Mouse (Mus musculus) hindbrain, postnatal 0 days (tissue): ENCODE results near the gene Pde5a. TPM values are rescaled to one million over a fixed set of nuclear protein-coding genes. Genes with fewer than 3 reads are reported as not detected.

Source experiments
- ATAC-seq: fragments of 200-750 bp; cut with Nextera tagmentation; 2 replicates; pipeline ENCODE4 v1.8.0; 2017; ENCODE audit warnings: mild to moderate bottlenecking, moderate TSS enrichment, moderate library complexity
- DNase-seq: peaks from one replicate; pipeline ENCODE4 v3.0.0-alpha.2; 2015; ENCODE audit warnings: low spot score
- H3K27ac ChIP-seq: fragments of 300-500 bp; sonication (generic); 2 replicates; pipeline ENCODE4 v1.5.1; 2014; ENCODE audit warnings: mild to moderate bottlenecking
- H3K27me3 ChIP-seq: fragments of 300-500 bp; sonication (generic); 2 replicates; pipeline ENCODE4 v1.6.1; 2014; ENCODE audit warnings: low read length, mixed read lengths; ENCODE audit not compliant: insufficient read depth
- H3K36me3 ChIP-seq: fragments of 300-500 bp; sonication (generic); 2 replicates; pipeline ENCODE4 v1.6.1; 2014; ENCODE audit warnings: low read length, mixed read lengths; ENCODE audit not compliant: insufficient read depth
- H3K4me1 ChIP-seq: fragments of 300-500 bp; sonication (generic); 2 replicates; pipeline ENCODE4 v1.6.1; 2014; ENCODE audit warnings: antibody characterized with exemption, low read length, mixed read lengths; ENCODE audit not compliant: insufficient read depth
- H3K4me2 ChIP-seq: fragments of 300-500 bp; sonication (generic); 2 replicates; pipeline ENCODE4 v1.6.1; 2014; ENCODE audit warnings: low read depth, mild to moderate bottlenecking, low read length, moderate library complexity, mixed read lengths
- H3K4me3 ChIP-seq: fragments of 300-500 bp; sonication (generic); 2 replicates; pipeline ENCODE4 v1.5.1; 2014; ENCODE audit warnings: low read length
- H3K9ac ChIP-seq: fragments of 300-500 bp; sonication (generic); replicated peaks from 2 replicates; pipeline ENCODE4 v1.6.1; 2014; ENCODE audit warnings: mild to moderate bottlenecking, low read length, moderate library complexity, mixed read lengths
- H3K9me3 ChIP-seq: fragments of 300-500 bp; sonication (generic); 2 replicates; pipeline ENCODE4 v1.6.1; 2016; ENCODE audit warnings: low read length, mixed read lengths
- CTCF ChIP-seq: IDR thresholded peaks from 2 replicates; pipeline ENCODE4 v1.5.1; 2016; ENCODE audit warnings: antibody characterized with exemption, control low read depth, low read depth
- WGBS: fragments of 180-500 bp; shearing (Covaris S2); extraction: QIAGEN DNeasy Blood & Tissue Kit; methylation state at CpG from one replicate; pipeline ENCODE4 v1.1.7; 2014; 5-methylcytosine and 5-hydroxymethylcytosine counted together
- polyA plus RNA-seq: library from polyadenylated mRNA; unstranded; fragments of >200 nt; fragmentation: Nextera tagmentation; extraction: Ambion mirVana; gene quantifications from 2 replicates; pipeline ENCODE4 v1.2.1, GENCODE M21; 2015
- total RNA-seq: library from RNA; depleted of rRNA; stranded (reverse); fragments of >200 nt; gene quantifications from 2 replicates; pipeline ENCODE4 v1.2.3, GENCODE M21; 2014

Gene Pde5a
- total and polyA plus RNA-seq, 2 experiments from 2014 or later: 1.7 to 7.9 TPM

GRCm38 (mm10) chr3:122810090-122810863 lies 81.5 kb downstream of the Pde5a start:
- H3K36me3 ChIP-seq: no peaks in the 10 kb centered on the region
- H3K4me3 ChIP-seq: no peak overlapping the region
- no peak for TF ChIP-seq CTCF
- DNase-seq: no peak
- no peak for ATAC-seq
- 93% methylated on average over 2 of the region's 2 CpGs for WGBS
- H3K27ac ChIP-seq: no peak overlapping the region
- no peak overlapping the region for H3K9ac ChIP-seq
- no peaks in the 10 kb centered on the region for H3K9me3 ChIP-seq
- no peaks in the 10 kb centered on the region for H3K27me3 ChIP-seq
- H3K4me2 ChIP-seq: no peak overlapping the region
- H3K4me1 ChIP-seq: 0 out of 2 replicates have a peak, but pooled peaks cover 4% of the 10 kb centered on the region

GRCm38 (mm10) chr3:122810986-122811385 lies 82.2 kb downstream of the Pde5a start:
- no peak for ATAC-seq
- DNase-seq: no peak
- Histone ChIP-seq H3K4me2 (no peak overlapping the region), H3K27me3 (no peaks in the 10 kb centered on the region), H3K4me3 (no peak overlapping the region), H3K9ac (no peak overlapping the region), H3K4me1 (0 out of 2 replicates have a peak, but pooled peaks cover 4% of the 10 kb centered on the region), H3K36me3 (no peaks in the 10 kb centered on the region), H3K9me3 (no peaks in the 10 kb centered on the region), H3K27ac (no peak overlapping the region)
- WGBS: 78% methylated on average over 5 of the region's 5 CpGs
- no peak for TF ChIP-seq CTCF

DNA sequence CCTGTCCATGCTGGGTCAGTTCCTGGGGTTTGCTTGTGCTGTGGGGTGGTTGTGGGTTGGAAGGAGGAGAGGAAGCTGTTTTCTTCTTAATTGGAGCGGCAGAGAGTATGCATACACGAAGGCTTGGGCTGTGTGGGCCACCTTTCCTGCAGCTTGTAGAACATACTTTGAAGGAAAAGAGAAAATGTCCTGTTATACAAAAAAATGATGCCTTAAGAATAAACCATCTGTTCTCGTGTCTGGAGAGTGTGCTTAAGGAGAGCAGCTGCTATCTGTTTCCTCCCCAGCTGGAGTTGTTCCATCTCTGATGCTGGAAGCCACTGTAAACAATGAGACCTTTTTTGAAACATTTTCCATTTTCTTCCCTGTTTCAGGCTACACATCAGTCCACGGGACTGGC lies 85.8 kb downstream of the Pde5a start:
- 58% methylated on average over 4 of the region's 4 CpGs for WGBS
- Histone ChIP-seq H3K9ac (no peak overlapping the region), H3K27me3 (no peaks in the 10 kb centered on the region), H3K36me3 (no peaks in the 10 kb centered on the region), H3K27ac (no peak overlapping the region), H3K4me2 (no peak overlapping the region), H3K9me3 (no peaks in the 10 kb centered on the region), H3K4me1 (0 out of 2 replicates have a peak, but pooled peaks cover 4% of the 10 kb centered on the region), H3K4me3 (no peak overlapping the region)
- ATAC-seq (no peak), DNase-seq (no peak)
- no peak for TF ChIP-seq CTCF

- Histone ChIP-seq H3K9ac (no peak overlapping the region), H3K4me1 (0 out of 2 replicates have a peak, but pooled peaks cover 4% of the 10 kb centered on the region), H3K36me3 (no peaks in the 10 kb centered on the region), H3K9me3 (no peaks in the 10 kb centered on the region), H3K4me3 (no peak overlapping the region), H3K4me2 (no peak overlapping the region), H3K27me3 (no peaks in the 10 kb centered on the region), H3K27ac (no peak overlapping the region)
- ATAC-seq (no peak), DNase-seq (no peak)
- 79% methylated on average over 5 of the region's 5 CpGs for WGBS
- no peak for TF ChIP-seq CTCF
Observed at GRCm38 (mm10) chr3:122818282-122818681, 89.5 kb downstream of the Pde5a start.

- Histone ChIP-seq H3K27ac (no peak overlapping the region), H3K4me2 (no peak overlapping the region), H3K36me3 (no peaks in the 10 kb centered on the region), H3K27me3 (no peaks in the 10 kb centered on the region), H3K9ac (no peak overlapping the region), H3K4me3 (no peak overlapping the region), H3K4me1 (no peaks in the 10 kb centered on the region), H3K9me3 (no peaks in the 10 kb centered on the region)
- DNase-seq: no peak
- ATAC-seq: no peak
- no peak for TF ChIP-seq CTCF
- 46% methylated on average over 4 of the region's 4 CpGs for WGBS
Observed at GRCm38 (mm10) chr3:122820700-122821099, 92.0 kb downstream of the Pde5a start.

DNA sequence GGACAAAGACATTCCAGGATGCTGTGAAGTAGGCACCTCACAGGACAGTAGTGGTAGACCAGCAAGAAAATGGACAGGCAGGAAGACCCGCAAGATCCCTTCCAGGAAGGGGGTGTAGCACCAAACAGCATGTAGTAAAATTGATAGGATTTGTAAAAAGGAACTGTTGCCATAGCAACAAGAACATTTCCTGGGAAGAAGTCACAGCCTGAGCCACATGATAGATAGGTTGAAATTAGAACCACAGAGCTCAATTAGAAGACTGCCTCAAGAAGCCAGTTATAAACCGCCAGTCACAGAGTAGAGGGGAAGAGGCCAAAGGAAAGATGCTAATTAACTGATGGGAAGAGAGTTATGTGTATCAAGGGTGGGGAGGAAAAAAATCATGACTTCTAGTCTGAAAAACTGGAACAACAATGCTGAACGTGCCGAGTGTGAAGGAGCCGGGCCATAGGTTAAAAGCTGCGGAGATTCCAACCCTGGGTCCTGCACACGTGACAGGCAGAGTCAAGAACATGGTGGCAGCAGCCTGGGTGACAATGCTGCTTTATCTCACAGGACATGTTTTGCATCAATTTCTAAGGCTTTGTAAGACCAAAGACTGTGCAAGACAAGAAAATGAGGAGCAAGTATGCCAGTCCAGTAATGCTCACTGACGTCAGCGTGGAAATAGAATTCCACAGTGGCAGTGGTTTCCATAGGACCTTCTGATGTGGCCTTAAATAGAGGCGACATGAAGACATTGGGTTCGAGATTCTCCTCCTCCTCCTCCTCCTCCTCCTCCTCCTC lies 99.7 kb downstream of the Pde5a start:
- no peak for TF ChIP-seq CTCF
- 70% methylated on average over 11 of the region's 11 CpGs for WGBS
- Histone ChIP-seq H3K4me1 (no peaks in the 10 kb centered on the region), H3K27me3 (no peaks in the 10 kb centered on the region), H3K9me3 (no peaks in the 10 kb centered on the region), H3K4me3 (no peak overlapping the region), H3K36me3 (no peaks in the 10 kb centered on the region), H3K27ac (peak overlapping the region; percentile 57; the same call in 1 of the 2 replicates), H3K4me2 (no peak overlapping the region), H3K9ac (no peak overlapping the region)
- DNase-seq (peak; percentile 71), ATAC-seq (peak; percentile 78)
